Mouse (Mus musculus) neural tube, embryonic 11.5 days (tissue): ENCODE results near the gene Tmem98. TPM values are rescaled to one million over a fixed set of nuclear protein-coding genes. Genes with fewer than 3 reads are reported as not detected.

Experiments used
- ATAC-seq: fragments of 200-750 bp; cut with Nextera tagmentation; 2 replicates; pipeline ENCODE4 v1.8.0; 2017; ENCODE audit warnings: moderate number of reproducible peaks, mild to moderate bottlenecking, moderate TSS enrichment, moderate library complexity; ENCODE audit not compliant: insufficient read depth, low FRiP score, low TSS enrichment
- DNase-seq: peaks from one replicate; pipeline ENCODE4 v3.0.0-alpha.2; 2015; ENCODE audit warnings: low spot score
- H3K27ac ChIP-seq: fragments of 300-500 bp; sonication (generic); 2 replicates; pipeline ENCODE4 v1.5.1; 2014; ENCODE audit warnings: low read depth, mild to moderate bottlenecking, low read length
- H3K27me3 ChIP-seq: fragments of 300-500 bp; sonication (generic); 2 replicates; pipeline ENCODE4 v1.6.1; 2014; ENCODE audit warnings: mild to moderate bottlenecking, low read length, mixed read lengths; ENCODE audit not compliant: control insufficient read depth, insufficient read depth
- H3K36me3 ChIP-seq: fragments of 300-500 bp; sonication (generic); 2 replicates; pipeline ENCODE4 v1.6.1; 2014; ENCODE audit warnings: mild to moderate bottlenecking, low read length, moderate library complexity, mixed read lengths; ENCODE audit not compliant: control insufficient read depth, insufficient read depth
- H3K4me1 ChIP-seq: fragments of 300-500 bp; sonication (generic); 2 replicates; pipeline ENCODE4 v1.6.1; 2014; ENCODE audit warnings: low read length, mixed read lengths; ENCODE audit not compliant: control insufficient read depth, insufficient read depth
- H3K4me2 ChIP-seq: fragments of 300-500 bp; sonication (generic); 2 replicates; pipeline ENCODE4 v1.6.1; 2014; ENCODE audit warnings: low read depth, mild to moderate bottlenecking, moderate library complexity
- H3K4me3 ChIP-seq: fragments of 300-500 bp; sonication (generic); 2 replicates; pipeline ENCODE4 v1.5.1; 2014; ENCODE audit warnings: low read depth, low read length
- H3K9ac ChIP-seq: fragments of 300-500 bp; sonication (generic); 2 replicates; pipeline ENCODE4 v1.6.1; 2014; ENCODE audit warnings: mild to moderate bottlenecking, low read length
- H3K9me3 ChIP-seq: fragments of 300-500 bp; sonication (generic); 2 replicates; pipeline ENCODE4 v1.6.1; 2016; ENCODE audit warnings: low read length; ENCODE audit not compliant: control insufficient read depth
- WGBS: fragments of 180-500 bp; shearing (Covaris S2); extraction: QIAGEN DNeasy Blood & Tissue Kit; methylation state at CpG from one replicate; pipeline ENCODE4 v1.1.7; 2014; 5-methylcytosine and 5-hydroxymethylcytosine counted together
- polyA plus RNA-seq: library from polyadenylated mRNA; unstranded; fragments of >200 nt; fragmentation: Nextera tagmentation; extraction: Ambion mirVana; gene quantifications from 2 replicates; pipeline ENCODE4 v1.2.1, GENCODE M21; 2014

Tmem98 gene
- polyA plus RNA-seq, 1 experiment from 2014 or later = 76.3 TPM

DNA sequence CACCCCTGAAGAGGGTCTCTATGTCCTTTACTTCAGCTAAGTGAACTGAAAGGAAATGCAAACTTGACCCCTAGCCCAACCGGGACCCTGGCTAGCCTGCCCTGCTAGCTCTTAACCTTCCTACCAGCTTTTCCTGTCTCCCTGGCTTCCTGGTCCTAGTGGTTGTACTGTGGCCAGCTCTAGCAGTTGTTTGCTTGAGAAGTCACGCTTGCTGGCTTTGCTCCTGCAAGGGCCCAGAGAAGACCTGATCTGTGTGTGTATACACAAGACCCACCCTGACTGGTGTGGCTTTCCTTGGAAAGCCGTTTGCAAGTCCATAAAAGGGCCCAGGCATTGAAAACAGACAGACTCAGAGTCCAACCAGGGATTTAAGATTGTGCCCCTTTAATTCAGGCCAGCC is 7.3 kb upstream of the Tmem98 start:
- Histone ChIP-seq H3K4me1 (no peaks in the 10 kb centered on the region), H3K4me2 (no peak overlapping the region), H3K36me3 (no peaks in the 10 kb centered on the region), H3K9ac (no peak overlapping the region), H3K27ac (no peak overlapping the region), H3K27me3 (no peaks in the 10 kb centered on the region), H3K4me3 (no peak overlapping the region), H3K9me3 (no peaks in the 10 kb centered on the region)
- DNase-seq (no peak), ATAC-seq (no peak)
- 53% methylated on average over 3 of the region's 3 CpGs for WGBS

DNA sequence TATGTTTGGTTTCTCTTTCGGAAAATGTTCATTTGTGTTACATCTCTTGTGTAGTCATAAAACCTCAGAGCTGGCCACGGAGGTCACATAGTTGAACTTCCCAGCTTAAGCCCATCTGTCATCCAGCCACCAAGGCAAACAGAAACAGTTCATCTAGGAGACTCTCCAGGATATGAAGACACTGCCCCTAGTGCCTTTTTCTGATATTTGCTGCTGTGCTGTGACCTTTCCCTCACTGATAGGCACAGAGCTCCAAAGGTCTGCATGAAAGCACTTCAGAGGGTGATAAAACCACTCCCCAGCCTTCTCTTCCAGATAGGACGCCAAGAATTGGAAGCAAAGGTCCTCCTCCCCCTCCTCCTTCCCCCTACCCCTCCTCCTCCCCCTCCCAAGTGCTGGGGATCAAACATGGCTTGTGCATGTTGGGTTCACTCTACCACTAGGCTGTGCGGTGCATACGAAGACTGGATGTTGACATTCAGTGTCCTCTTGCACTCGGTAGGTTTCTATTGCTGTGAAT is 1.4 kb upstream of the Tmem98 start:
- Histone ChIP-seq H3K4me2 (no peak overlapping the region), H3K27ac (no peak overlapping the region), H3K27me3 (no peaks in the 10 kb centered on the region), H3K9me3 (no peaks in the 10 kb centered on the region), H3K4me1 (peaks cover 9% of the 10 kb centered on the region; the same call in 1 of the 2 replicates), H3K36me3 (0 out of 2 replicates have a peak, but pooled peaks cover 2% of the 10 kb centered on the region), H3K9ac (no peak overlapping the region), H3K4me3 (no peak overlapping the region)
- DNase-seq = no peak
- ATAC-seq = no peak
- WGBS = 67% methylated on average over 6 of the region's 6 CpGs

- peaks cover 9% of the 10 kb centered on the region; the same call in 1 of the 2 replicates for H3K4me1 ChIP-seq
- no peak for DNase-seq
- H3K36me3 ChIP-seq = 0 out of 2 replicates have a peak, but pooled peaks cover 2% of the 10 kb centered on the region
- no peak overlapping the region for H3K27ac ChIP-seq
- 41% methylated on average over 5 of the region's 6 CpGs for WGBS
- H3K9me3 ChIP-seq = no peaks in the 10 kb centered on the region
- peak overlapping the region; percentile 88 for H3K4me2 ChIP-seq
- peak overlapping the region; percentile 50; the same call in 1 of the 2 replicates for H3K4me3 ChIP-seq
- H3K9ac ChIP-seq = peak overlapping the region; percentile 92
- no peak for ATAC-seq
- no peaks in the 10 kb centered on the region for H3K27me3 ChIP-seq
Measured at GRCm38 (mm10) chr11:80809666-80809992, 346 bp upstream of the Tmem98 start.

GRCm38 (mm10) chr11:80811156-80811555 is 1.2 kb downstream of the Tmem98 start:
- no peaks in the 10 kb centered on the region for H3K27me3 ChIP-seq
- no peak overlapping the region for H3K27ac ChIP-seq
- peak overlapping the region; percentile 88 for H3K4me2 ChIP-seq
- peak overlapping the region; percentile 92 for H3K9ac ChIP-seq
- no peaks in the 10 kb centered on the region for H3K9me3 ChIP-seq
- WGBS = 22% methylated on average over 5 of the region's 5 CpGs
- ATAC-seq (no peak), DNase-seq (peak; percentile 15)
- H3K4me1 ChIP-seq = peaks cover 9% of the 10 kb centered on the region; the same call in 1 of the 2 replicates
- H3K36me3 ChIP-seq = 0 out of 2 replicates have a peak, but pooled peaks cover 2% of the 10 kb centered on the region
- peak overlapping the region; percentile 50 for H3K4me3 ChIP-seq

GRCm38 (mm10) chr11:80815354-80815753 is 5.4 kb downstream of the Tmem98 start:
- no peak overlapping the region for H3K9ac ChIP-seq
- H3K27me3 ChIP-seq = no peaks in the 10 kb centered on the region
- H3K36me3 ChIP-seq = peaks cover 4% of the 10 kb centered on the region
- no peaks in the 10 kb centered on the region for H3K9me3 ChIP-seq
- 93% methylated on average over 7 of the region's 7 CpGs for whole genome bisulfite sequencing
- H3K27ac ChIP-seq = no peak overlapping the region
- H3K4me3 ChIP-seq = no peak overlapping the region
- H3K4me2 ChIP-seq = no peak overlapping the region
- H3K4me1 ChIP-seq = peaks cover 9% of the 10 kb centered on the region; the same call in 1 of the 2 replicates
- ATAC-seq (no peak), DNase-seq (no peak)

- DNase-seq (peak; percentile 74), ATAC-seq (no peak)
- Histone ChIP-seq H3K4me2 (no peak overlapping the region), H3K9me3 (no peaks in the 10 kb centered on the region), H3K27ac (no peak overlapping the region; the same call in 1 of the 2 replicates), H3K4me3 (no peak overlapping the region), H3K27me3 (no peaks in the 10 kb centered on the region), H3K4me1 (no peaks in the 10 kb centered on the region), H3K9ac (no peak overlapping the region), H3K36me3 (peaks cover 2% of the 10 kb centered on the region)
- WGBS = 49% methylated on average over 11 of the region's 11 CpGs
Measured at GRCm38 (mm10) chr11:80818060-80818697, 8.2 kb downstream of the Tmem98 start.

DNA sequence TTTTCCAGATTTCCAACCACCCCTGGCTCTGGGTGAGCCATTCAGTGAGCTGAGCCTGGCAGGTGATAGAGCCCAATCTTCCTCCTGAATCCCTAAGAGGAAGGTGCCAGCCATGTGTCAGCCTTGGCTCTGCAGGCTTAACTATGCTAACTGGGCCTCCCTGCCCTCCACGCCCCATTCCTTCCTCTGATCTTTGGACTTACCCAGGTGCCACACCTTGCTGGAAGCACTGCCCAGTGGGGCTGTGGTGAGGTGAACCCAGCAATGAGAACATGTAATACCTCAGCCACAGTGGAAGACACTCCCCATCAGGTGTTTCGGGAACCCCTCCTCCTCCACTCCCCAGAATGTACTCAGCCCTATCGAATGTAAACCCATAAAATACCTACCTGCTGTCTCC is 10.1 kb downstream of the Tmem98 start:
- no peak overlapping the region for H3K4me2 ChIP-seq
- H3K9ac ChIP-seq = no peak overlapping the region
- ATAC-seq (no peak), DNase-seq (no peak)
- no peaks in the 10 kb centered on the region for H3K9me3 ChIP-seq
- H3K27me3 ChIP-seq = no peaks in the 10 kb centered on the region
- 79% methylated on average over 3 of the region's 3 CpGs for WGBS
- H3K27ac ChIP-seq = no peak overlapping the region
- H3K4me1 ChIP-seq = no peaks in the 10 kb centered on the region
- H3K36me3 ChIP-seq = peaks cover 2% of the 10 kb centered on the region
- no peak overlapping the region for H3K4me3 ChIP-seq

DNA sequence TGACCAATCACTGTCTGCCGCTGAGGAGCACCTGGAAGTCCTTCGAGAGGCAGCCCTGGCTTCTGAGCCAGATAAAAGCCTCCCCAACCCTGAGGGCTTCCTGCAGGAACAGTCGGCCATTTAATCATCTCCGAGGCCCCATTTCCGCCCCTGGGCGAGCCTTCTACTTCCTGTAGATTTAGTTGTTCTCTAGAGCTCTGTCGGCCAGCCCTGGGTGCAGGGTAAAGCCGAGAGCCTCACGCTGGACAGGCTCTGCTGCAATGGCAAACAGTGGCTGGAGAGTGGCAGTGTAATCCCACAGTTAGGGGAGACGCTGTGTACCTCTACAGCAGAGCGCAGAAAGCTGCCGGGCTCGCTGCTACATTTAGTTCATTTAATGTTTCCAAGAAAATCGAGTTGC is 11.3 kb downstream of the Tmem98 start:
- DNase-seq = peak; percentile 12

GRCm38 (mm10) chr11:80821794-80822193 is 11.8 kb downstream of the Tmem98 start:
- H3K9ac ChIP-seq = no peak overlapping the region
- H3K9me3 ChIP-seq = no peaks in the 10 kb centered on the region
- H3K27ac ChIP-seq = no peak overlapping the region
- no peak overlapping the region for H3K4me2 ChIP-seq
- no peaks in the 10 kb centered on the region for H3K27me3 ChIP-seq
- no peaks in the 10 kb centered on the region for H3K4me1 ChIP-seq
- H3K4me3 ChIP-seq = no peak overlapping the region
- ATAC-seq (no peak), DNase-seq (no peak)
- WGBS = 75% methylated on average over 9 of the region's 9 CpGs
- H3K36me3 ChIP-seq = peaks cover 2% of the 10 kb centered on the region

More for the DNA sequence above, 11.3 kb downstream of the Tmem98 start:
- no peaks in the 10 kb centered on the region for H3K27me3 ChIP-seq
- peaks cover 2% of the 10 kb centered on the region for H3K36me3 ChIP-seq
- no peaks in the 10 kb centered on the region for H3K4me1 ChIP-seq
- no peak overlapping the region for H3K4me2 ChIP-seq
- no peaks in the 10 kb centered on the region for H3K9me3 ChIP-seq
- ATAC-seq = no peak
- H3K9ac ChIP-seq = no peak overlapping the region
- H3K4me3 ChIP-seq = no peak overlapping the region
- 60% methylated on average over 14 of the region's 14 CpGs for WGBS
- no peak overlapping the region for H3K27ac ChIP-seq
